Mouse (Mus musculus) ES-E14 (cell line): ENCODE measurements at regions not wholly inside any gene's neighbourhood (a gene's known extent, or its start where the extent isn't known, plus 50 kb on each side); places are given as distances from the start of the nearest gene placed in this dataset.

ENCODE experiments used
- CHD2 ChIP-seq: IDR thresholded peaks from 2 replicates; pipeline ENCODE4 v1.6.1; 2014; ENCODE audit warnings: mild to moderate bottlenecking, low read depth, low read length, inconsistent platforms
- HCFC1 ChIP-seq: IDR thresholded peaks from 2 replicates; pipeline ENCODE4 v1.6.1; 2012; ENCODE audit warnings: low read length, inconsistent platforms, borderline replicate concordance; ENCODE audit not compliant: insufficient read depth
- ZNF384 ChIP-seq: IDR thresholded peaks from 2 replicates; pipeline ENCODE4 v1.6.1; 2012; ENCODE audit warnings: low read depth, low read length, inconsistent platforms

GRCm38 (mm10) chr1:94642296-94642695 lies 589.9 kb upstream of the Pdcd1 start:
- TF ChIP-seq ZNF384: no peak
- no peak for TF ChIP-seq HCFC1
- no peak for TF ChIP-seq CHD2
